Mouse (Mus musculus) heart, embryonic 14.5 days (tissue): ENCODE results near the gene Mybph. TPM values are rescaled to one million over a fixed set of nuclear protein-coding genes. Genes with fewer than 3 reads are reported as not detected.

Experiments
- ATAC-seq: fragments of 200-750 bp; cut with Nextera tagmentation; 2 replicates; pipeline ENCODE4 v1.8.0; 2017; ENCODE audit warnings: low read depth, moderate TSS enrichment; ENCODE audit not compliant: insufficient number of reproducible peaks, insufficient read depth, low FRiP score
- H3K27ac ChIP-seq, 2 experiments: fragments of 200-500 bp in 1 of 2; fragments of 300-500 bp in 1 of 2; sonication (generic) in 1 of 2; replicated peaks in 1 of 2; 2 replicates each; pipeline ENCODE4 v1.5.1; 2012 to 2014; ENCODE audit warnings: low read depth in 2 of 2, low read length in 2 of 2, control low read depth in 1 of 2, mild to moderate bottlenecking in 1 of 2, mixed read lengths in 1 of 2; ENCODE audit not compliant: control insufficient read depth in 1 of 2, insufficient read depth in 1 of 2
- H3K27me3 ChIP-seq: fragments of 300-500 bp; sonication (generic); 2 replicates; pipeline ENCODE4 v1.6.1; 2014; ENCODE audit warnings: mild to moderate bottlenecking, low read length, control low read depth; ENCODE audit not compliant: control insufficient read depth, insufficient read depth
- H3K36me3 ChIP-seq: fragments of 300-500 bp; sonication (generic); 2 replicates; pipeline ENCODE4 v1.6.1; 2014; ENCODE audit warnings: mild to moderate bottlenecking, control low read depth, low read length, mixed read lengths; ENCODE audit not compliant: control insufficient read depth, insufficient read depth
- H3K4me1 ChIP-seq, 2 experiments: fragments of 200-500 bp in 1 of 2; fragments of 300-500 bp in 1 of 2; sonication (generic) in 1 of 2; 2 replicates each; pipeline ENCODE4 v1.6.1; 2012 to 2014; ENCODE audit warnings: low read length in 2 of 2, control low read depth in 1 of 2, mixed read lengths in 1 of 2; ENCODE audit not compliant: control insufficient read depth in 2 of 2, insufficient read depth in 2 of 2
- H3K4me2 ChIP-seq: fragments of 300-500 bp; sonication (generic); 2 replicates; pipeline ENCODE4 v1.6.1; 2014; ENCODE audit warnings: mild to moderate bottlenecking, low read length
- H3K4me3 ChIP-seq, 2 experiments: fragments of 200-500 bp in 1 of 2; fragments of 300-500 bp in 1 of 2; sonication (generic) in 1 of 2; 2 replicates each; pipeline ENCODE4 v1.5.1; 2012 to 2014; ENCODE audit warnings: low read length in 2 of 2, mild to moderate bottlenecking in 2 of 2, control low read depth in 1 of 2, low read depth in 1 of 2, moderate library complexity in 1 of 2; ENCODE audit not compliant: control insufficient read depth in 1 of 2, insufficient read depth in 1 of 2
- H3K9ac ChIP-seq: fragments of 300-500 bp; sonication (generic); 2 replicates; pipeline ENCODE4 v1.6.1; 2014; ENCODE audit warnings: mild to moderate bottlenecking, low read length
- H3K9me3 ChIP-seq: fragments of 300-500 bp; sonication (generic); 2 replicates; pipeline ENCODE4 v1.6.1; 2016; ENCODE audit warnings: low read length, control low read depth; ENCODE audit not compliant: control insufficient read depth
- WGBS: fragments of 180-500 bp; shearing (Covaris S2); extraction: QIAGEN DNeasy Blood & Tissue Kit; methylation state at CpG from one replicate; pipeline ENCODE4 v1.1.7; 2014; 5-methylcytosine and 5-hydroxymethylcytosine counted together
- polyA plus RNA-seq: library from polyadenylated mRNA; unstranded; fragments of >200 nt; fragmentation: Nextera tagmentation; extraction: Ambion mirVana; gene quantifications from 2 replicates; pipeline ENCODE4 v1.2.1, GENCODE M21; 2014

Gene Mybph
- polyA plus RNA-seq, 1 experiment from 2014 or later: 0.27 TPM

DNA sequence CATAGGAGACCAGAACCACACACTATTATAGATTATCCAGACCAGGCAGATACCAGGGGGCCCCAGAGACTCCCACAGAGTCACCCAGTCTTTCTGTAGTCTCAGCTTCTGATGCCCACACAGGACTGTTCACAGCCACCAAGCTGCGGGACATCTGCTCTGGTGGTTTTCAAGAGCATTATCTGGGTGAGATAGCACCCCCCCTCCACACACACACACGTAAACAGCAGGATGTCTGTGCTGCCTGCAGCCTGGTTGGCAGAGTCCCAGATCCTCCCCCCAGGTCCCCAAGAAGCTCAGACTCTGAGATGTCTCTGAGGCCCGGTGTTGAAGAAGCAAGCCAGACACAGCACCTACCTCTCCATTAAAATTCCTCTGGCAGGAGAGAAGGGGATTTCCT, 2.3 kb downstream of the Mybph start:
- WGBS: 6% methylated on average over 3 of the region's 3 CpGs
- Histone ChIP-seq H3K9me3 (no peaks in the 10 kb centered on the region), H3K36me3 (no peaks in the 10 kb centered on the region), H3K9ac (peak overlapping the region; percentile 25; the same call in 1 of the 2 replicates), H3K27ac (peak overlapping the region; percentile 65 to 70; a peak in 3 of 4 replicates), H3K27me3 (no peaks in the 10 kb centered on the region), H3K4me1 (peaks cover 29 to 34% of the 10 kb centered on the region in 2 experiments), H3K4me2 (peak overlapping the region; percentile 31), H3K4me3 (no peak overlapping the region)
- ATAC-seq: 0 out of 2 replicates have a peak, but pooled peaks have one; percentile 26

- Histone ChIP-seq H3K9ac (0 out of 2 replicates have a peak overlapping the region, but pooled peaks have one; percentile 25), H3K4me1 (peaks cover 29 to 34% of the 10 kb centered on the region in 2 experiments), H3K4me3 (no peak overlapping the region), H3K9me3 (no peaks in the 10 kb centered on the region), H3K4me2 (peak overlapping the region; percentile 31), H3K27me3 (no peaks in the 10 kb centered on the region), H3K36me3 (no peaks in the 10 kb centered on the region), H3K27ac (peak overlapping the region; percentile 65 to 70)
- 16% methylated on average over 4 of the region's 4 CpGs for WGBS
- 0 out of 2 replicates have a peak, but pooled peaks have one; percentile 35 for ATAC-seq
These were observed 2.7 kb downstream of the Mybph start for GRCm38 (mm10) chr1:134195979-134196378.

DNA sequence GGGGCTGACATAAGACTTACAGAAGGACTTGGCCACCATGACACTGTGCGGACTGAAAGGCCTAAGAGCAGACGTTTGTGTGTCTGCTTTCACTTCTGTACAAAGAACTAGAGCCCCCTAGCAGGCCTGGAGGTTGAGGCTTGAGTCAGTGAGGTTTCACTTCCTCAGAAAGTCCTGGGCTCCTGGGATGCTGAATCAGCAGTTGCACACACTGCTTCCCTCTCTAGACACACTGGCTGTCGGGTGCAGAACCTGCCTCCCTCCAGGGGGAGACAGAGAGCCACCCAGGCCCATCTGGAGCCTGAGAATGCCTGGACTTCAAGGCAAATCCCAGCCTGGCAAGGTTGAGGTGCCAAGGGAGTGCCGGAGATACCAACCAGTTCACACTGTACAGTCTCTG, 3.1 kb downstream of the Mybph start:
- H3K27ac ChIP-seq: peak overlapping the region; percentile 65 to 70; a peak in 3 of 4 replicates
- ATAC-seq: no peak

DNA sequence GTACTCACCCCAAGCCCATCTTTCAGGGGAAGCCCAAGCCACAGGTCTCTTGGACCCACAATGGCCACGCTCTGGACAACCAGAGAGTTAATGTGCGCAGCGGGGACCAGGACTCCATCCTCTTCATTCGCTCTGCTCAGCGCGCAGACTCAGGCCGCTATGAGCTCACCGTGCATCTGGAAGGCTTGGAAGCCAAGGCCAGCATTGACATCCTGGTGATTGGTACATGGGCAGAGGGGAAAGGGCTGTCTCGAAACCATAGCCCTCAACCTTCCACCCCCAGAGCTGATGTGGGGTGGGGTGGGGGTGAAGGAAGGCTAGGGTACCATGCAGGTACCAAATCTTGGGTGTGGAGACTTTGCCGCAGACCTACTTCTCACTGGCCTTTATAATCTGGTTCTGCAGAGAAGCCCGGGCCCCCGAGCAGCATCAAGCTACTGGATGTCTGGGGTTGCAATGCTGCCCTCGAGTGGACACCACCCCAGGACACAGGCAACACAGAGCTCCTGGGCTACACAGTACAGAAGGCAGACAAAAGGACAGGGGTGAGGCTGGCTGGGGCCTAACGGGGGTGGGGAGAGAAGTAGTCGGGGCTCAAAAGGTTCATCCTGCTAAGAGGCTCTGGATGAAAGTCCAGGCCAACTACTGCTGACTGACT, 4.2 kb downstream of the Mybph start:
- no peak overlapping the region for H3K4me3 ChIP-seq
- no peak overlapping the region for H3K9ac ChIP-seq
- H3K9me3 ChIP-seq: no peaks in the 10 kb centered on the region
- no peak overlapping the region for H3K27ac ChIP-seq
- no peaks in the 10 kb centered on the region for H3K27me3 ChIP-seq
- no peak overlapping the region for H3K4me2 ChIP-seq
- no peak for ATAC-seq
- WGBS: 78% methylated on average over 15 of the region's 15 CpGs
- no peaks in the 10 kb centered on the region for H3K36me3 ChIP-seq
- peaks cover 29 to 34% of the 10 kb centered on the region in 2 experiments for H3K4me1 ChIP-seq

More for the DNA sequence above, 3.1 kb downstream of the Mybph start:
- Histone ChIP-seq H3K4me1 (peaks cover 29 to 34% of the 10 kb centered on the region in 2 experiments), H3K27me3 (no peaks in the 10 kb centered on the region), H3K4me2 (peak overlapping the region; percentile 31; the same call in 1 of the 2 replicates), H3K9ac (no peak overlapping the region), H3K9me3 (no peaks in the 10 kb centered on the region), H3K4me3 (no peak overlapping the region), H3K36me3 (no peaks in the 10 kb centered on the region)
- 62% methylated on average over 4 of the region's 4 CpGs for WGBS

DNA sequence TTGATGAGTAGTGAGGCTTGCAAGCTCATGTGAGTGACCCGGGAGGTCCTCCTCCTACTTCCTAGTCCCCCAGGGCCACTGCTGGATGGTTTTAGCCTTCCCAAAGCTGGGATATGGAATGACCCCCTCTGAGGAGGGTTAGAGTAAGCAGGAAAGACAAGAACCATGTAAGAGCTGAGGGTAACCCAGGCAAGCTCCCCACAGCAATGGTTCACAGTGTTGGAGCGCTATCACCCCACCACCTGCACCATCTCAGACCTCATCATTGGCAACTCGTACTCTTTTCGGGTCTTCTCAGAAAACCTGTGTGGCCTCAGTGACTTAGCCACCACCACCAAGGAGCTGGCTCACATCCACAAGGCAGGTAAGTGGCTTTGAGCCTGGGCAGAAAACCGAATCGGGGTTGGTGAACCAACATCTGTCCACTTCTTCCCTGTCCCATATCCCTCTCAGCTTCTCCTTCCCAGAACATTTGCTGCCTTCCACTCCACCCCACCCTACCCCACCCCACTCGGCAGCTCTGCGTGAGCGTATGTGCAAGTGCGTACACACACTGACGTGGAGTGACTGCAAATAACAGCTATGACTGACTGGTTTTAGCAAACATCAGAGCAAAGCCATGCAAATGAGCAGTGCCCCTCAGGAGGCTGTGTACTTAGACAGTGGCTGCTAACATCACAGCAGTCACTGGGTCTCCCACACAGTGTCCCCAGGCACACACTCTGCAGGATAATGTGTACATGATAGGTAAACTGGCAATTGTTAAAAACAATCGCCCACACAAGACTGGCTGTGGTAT, 5.1 kb downstream of the Mybph start:
- no peaks in the 10 kb centered on the region for H3K27me3 ChIP-seq
- no peak for ATAC-seq
- 90% methylated on average over 12 of the region's 12 CpGs for WGBS

GRCm38 (mm10) chr1:134200481-134200880, 7.2 kb downstream of the Mybph start:
- no peak overlapping the region for H3K4me2 ChIP-seq
- no peaks in the 10 kb centered on the region for H3K36me3 ChIP-seq
- peaks cover 12 to 17% of the 10 kb centered on the region in 2 experiments for H3K4me1 ChIP-seq
- WGBS: 58% methylated on average over 2 of the region's 2 CpGs
- no peak overlapping the region for H3K27ac ChIP-seq
- ATAC-seq: no peak
- no peaks in the 10 kb centered on the region for H3K27me3 ChIP-seq
- no peaks in the 10 kb centered on the region for H3K9me3 ChIP-seq
- no peak overlapping the region for H3K4me3 ChIP-seq
- no peak overlapping the region for H3K9ac ChIP-seq

More for the DNA sequence above, 5.1 kb downstream of the Mybph start:
- peaks cover 28 to 29% of the 10 kb centered on the region in 2 experiments for H3K4me1 ChIP-seq
- no peaks in the 10 kb centered on the region for H3K36me3 ChIP-seq
- H3K9ac ChIP-seq: no peak overlapping the region
- H3K4me3 ChIP-seq: no peak overlapping the region
- H3K9me3 ChIP-seq: no peaks in the 10 kb centered on the region
- H3K27ac ChIP-seq: no peak overlapping the region
- no peak overlapping the region for H3K4me2 ChIP-seq

- H3K9me3 ChIP-seq: no peaks in the 10 kb centered on the region
- H3K4me1 ChIP-seq: peaks cover 11 to 17% of the 10 kb centered on the region in 2 experiments
- no peaks in the 10 kb centered on the region for H3K36me3 ChIP-seq
- no peak overlapping the region for H3K4me2 ChIP-seq
- no peak for ATAC-seq
- no peak overlapping the region for H3K27ac ChIP-seq
- no peak overlapping the region for H3K4me3 ChIP-seq
- H3K27me3 ChIP-seq: no peaks in the 10 kb centered on the region
- H3K9ac ChIP-seq: no peak overlapping the region
- WGBS: 90% methylated on average over 6 of the region's 6 CpGs
These were observed 7.9 kb downstream of the Mybph start for GRCm38 (mm10) chr1:134200998-134201686.
